Comparison of ENCODE assay signal across 8 mouse cellular contexts in the genomic region with DNA sequence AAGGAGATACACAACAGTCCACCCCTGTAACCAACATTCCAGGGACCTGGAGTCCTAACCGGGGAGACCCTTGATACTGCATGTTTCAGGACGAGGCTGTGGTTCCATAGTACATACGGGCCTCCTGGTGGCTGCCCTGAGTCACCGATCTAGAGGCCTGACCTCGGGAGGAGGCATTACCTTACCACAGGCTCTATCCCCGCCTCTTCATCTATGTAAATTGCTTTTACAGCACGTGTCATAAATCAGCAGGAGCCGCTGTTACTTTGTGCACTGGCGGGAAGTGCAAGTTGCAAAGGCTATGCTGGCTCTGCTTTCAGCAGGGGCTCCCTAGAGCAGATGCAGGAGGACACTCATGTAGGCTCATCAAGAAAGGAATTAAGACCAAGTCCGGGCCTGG.
DNase-seq lines count a peak whose midpoint lies in the region; ATAC-seq and TF ChIP-seq lines count a peak whose summit lies in the region.

No protein-coding gene starts in this region.

- no peaks in the 10 kb centered on the region for H3K4me1 ChIP-seq in kidney, postnatal 0 days (replicated peaks; ENCODE audit: insufficient read depth, low read length)
- peaks cover 5% of the 10 kb centered on the region; the same call in 1 of the 2 replicates for H3K4me1 ChIP-seq in stomach, embryonic 16.5 days (ENCODE audit: control insufficient read depth, insufficient read depth, low read length)
- H3K4me1 ChIP-seq in forebrain, postnatal 0 days (ENCODE audit: insufficient read depth) = no peaks in the 10 kb centered on the region
- no peaks in the 10 kb centered on the region for H3K4me1 ChIP-seq in forebrain, embryonic 16.5 days (replicated peaks; ENCODE audit: control insufficient read depth, insufficient read depth, low read length)

- H3K4me2 ChIP-seq in kidney, postnatal 0 days (ENCODE audit: low read length) = no peak overlapping the region
- no peak overlapping the region for H3K4me2 ChIP-seq in stomach, embryonic 16.5 days (ENCODE audit: low read depth, low read length)
- H3K4me2 ChIP-seq in forebrain, postnatal 0 days (ENCODE audit: low read depth) = no peak overlapping the region
- H3K4me2 ChIP-seq in forebrain, embryonic 16.5 days (ENCODE audit: low read length) = no peak overlapping the region

- no peak overlapping the region for H3K27ac ChIP-seq in kidney, postnatal 0 days
- no peak overlapping the region for H3K27ac ChIP-seq in stomach, embryonic 16.5 days (ENCODE audit: low read length)
- no peak overlapping the region for H3K27ac ChIP-seq in forebrain, postnatal 0 days (ENCODE audit: low read depth, low read length)
- H3K27ac ChIP-seq in forebrain, embryonic 16.5 days (ENCODE audit: low read length) = no peak overlapping the region

- H3K9ac ChIP-seq in kidney, postnatal 0 days (ENCODE audit: low read depth, low read length) = no peak overlapping the region
- H3K9ac ChIP-seq in stomach, embryonic 16.5 days (ENCODE audit: low read length) = 0 out of 2 replicates have a peak overlapping the region, but pooled peaks have one; percentile 24
- no peak overlapping the region for H3K9ac ChIP-seq in forebrain, postnatal 0 days
- H3K9ac ChIP-seq in forebrain, embryonic 16.5 days (replicated peaks; ENCODE audit: low read depth, low read length) = no peak overlapping the region

- no peaks in the 10 kb centered on the region for H3K36me3 ChIP-seq in kidney, postnatal 0 days (ENCODE audit: insufficient read depth, low read length)
- no peaks in the 10 kb centered on the region for H3K36me3 ChIP-seq in stomach, embryonic 16.5 days (ENCODE audit: control insufficient read depth, insufficient read depth, low read length)
- no peaks in the 10 kb centered on the region for H3K36me3 ChIP-seq in forebrain, postnatal 0 days (ENCODE audit: insufficient read depth)
- no peaks in the 10 kb centered on the region for H3K36me3 ChIP-seq in forebrain, embryonic 16.5 days (ENCODE audit: control insufficient read depth, insufficient read depth)

- H3K27me3 ChIP-seq in kidney, postnatal 0 days (ENCODE audit: insufficient read depth, low read length) = no peaks in the 10 kb centered on the region
- H3K27me3 ChIP-seq in stomach, embryonic 16.5 days (ENCODE audit: control insufficient read depth, insufficient read depth, low read length) = no peaks in the 10 kb centered on the region
- no peaks in the 10 kb centered on the region for H3K27me3 ChIP-seq in forebrain, postnatal 0 days (ENCODE audit: insufficient read depth, low read length)
- H3K27me3 ChIP-seq in forebrain, embryonic 16.5 days (replicated peaks; ENCODE audit: control insufficient read depth, insufficient read depth, low read length) = no peaks in the 10 kb centered on the region

- peak; percentile 81 for DNase-seq in kidney, postnatal 0 days (ENCODE audit: low spot score)
- DNase-seq in kidney, postnatal 36 days = no peak
- peak; percentile 39 for DNase-seq in MN1 (ENCODE audit: low spot score)
- no peak for DNase-seq in forebrain, postnatal 0 days
- DNase-seq in adrenal gland, adult 2 months = no peak

- no peak overlapping the region for H3K4me3 ChIP-seq in kidney, postnatal 0 days (replicated peaks; ENCODE audit: low read depth, low read length)
- no peak overlapping the region for H3K4me3 ChIP-seq in stomach, embryonic 16.5 days (replicated peaks; ENCODE audit: low read length)
- H3K4me3 ChIP-seq in forebrain, postnatal 0 days (ENCODE audit: low read depth, low read length) = no peak overlapping the region
- H3K4me3 ChIP-seq in forebrain, embryonic 16.5 days (replicated peaks; ENCODE audit: low read length) = no peak overlapping the region

- H3K9me3 ChIP-seq in kidney, postnatal 0 days (replicated peaks; ENCODE audit: low read length) = no peaks in the 10 kb centered on the region
- no peaks in the 10 kb centered on the region for H3K9me3 ChIP-seq in stomach, embryonic 16.5 days (replicated peaks; ENCODE audit: control insufficient read depth, low read length)
- H3K9me3 ChIP-seq in forebrain, postnatal 0 days (ENCODE audit: low read length) = no peaks in the 10 kb centered on the region
- no peaks in the 10 kb centered on the region for H3K9me3 ChIP-seq in forebrain, embryonic 16.5 days (ENCODE audit: control insufficient read depth, low read length)

- WGBS in kidney, postnatal 0 days = 7% methylated on average over 10 of the region's 10 CpGs
- 13% methylated on average over 10 of the region's 10 CpGs for WGBS in stomach, embryonic 16.5 days
- WGBS in forebrain, postnatal 0 days = 61% methylated on average over 10 of the region's 10 CpGs
- WGBS in forebrain, embryonic 16.5 days = 57% methylated on average over 10 of the region's 10 CpGs

- no peak; the same call in 1 of the 2 replicates for TF ChIP-seq CTCF in kidney, postnatal 0 days (IDR thresholded peaks at IDR 0.05; ENCODE audit: low read depth)
- TF ChIP-seq CTCF in forebrain, postnatal 0 days (IDR thresholded peaks at IDR 0.05; ENCODE audit: low read depth) = no peak

- ATAC-seq in kidney, postnatal 0 days (replicated peaks; ENCODE audit: low FRiP score, low read depth) = peak; percentile 79
- peak; percentile 95 for ATAC-seq in inflammation-experienced regulatory T-cells, adult 6 months
- peak; percentile 64; the same call in 1 of the 2 replicates for ATAC-seq in stomach, embryonic 16.5 days (ENCODE audit: insufficient read depth, low FRiP score)
- no peak for ATAC-seq in forebrain, postnatal 0 days
- ATAC-seq in forebrain, embryonic 16.5 days = no peak

Comparison
In these comparisons a context has a peak if more than half of its experiments do, and no peak if none do; other contexts are left out.
1. DNase-seq: peak in kidney, postnatal 0 days (single experiment) and MN1 (single experiment); none in kidney, postnatal 36 days (0 of 2), forebrain, postnatal 0 days (single experiment) and adrenal gland, adult 2 months (single experiment).
2. ATAC-seq: peak in kidney, postnatal 0 days (single experiment), inflammation-experienced regulatory T-cells, adult 6 months (single experiment) and stomach, embryonic 16.5 days (single experiment); none in forebrain, postnatal 0 days (single experiment) and forebrain, embryonic 16.5 days (single experiment).